Mouse (Mus musculus) stomach, embryonic 14.5 days (tissue): ENCODE measurements around the gene 1700019N19Rik. TPM values are rescaled to one million over a fixed set of nuclear protein-coding genes. Genes with fewer than 3 reads are reported as not detected.

ENCODE experiments used
- ATAC-seq: fragments of 200-750 bp; cut with Nextera tagmentation; 2 replicates; pipeline ENCODE4 v1.8.0; 2017; ENCODE audit warnings: low read depth, moderate TSS enrichment; ENCODE audit not compliant: insufficient number of reproducible peaks, insufficient read depth, low FRiP score
- H3K27ac ChIP-seq: fragments of 300-500 bp; sonication (generic); 2 replicates; pipeline ENCODE4 v1.5.1; 2014; ENCODE audit warnings: mild to moderate bottlenecking, low read length, moderate library complexity, mixed read lengths
- H3K27me3 ChIP-seq: fragments of 300-500 bp; sonication (generic); 2 replicates; pipeline ENCODE4 v1.6.1; 2014; ENCODE audit warnings: low read length, control low read depth, mixed read lengths; ENCODE audit not compliant: control insufficient read depth, insufficient read depth
- H3K36me3 ChIP-seq: fragments of 300-500 bp; sonication (generic); 2 replicates; pipeline ENCODE4 v1.6.1; 2014; ENCODE audit warnings: mild to moderate bottlenecking, control low read depth, low read length, moderate library complexity, mixed read lengths; ENCODE audit not compliant: control insufficient read depth, insufficient read depth
- H3K4me1 ChIP-seq: fragments of 300-500 bp; sonication (generic); 2 replicates; pipeline ENCODE4 v1.6.1; 2014; ENCODE audit warnings: low read length, control low read depth, mixed read lengths; ENCODE audit not compliant: control insufficient read depth, insufficient read depth
- H3K4me2 ChIP-seq: fragments of 300-500 bp; sonication (generic); replicated peaks from 2 replicates; pipeline ENCODE4 v1.6.1; 2014; ENCODE audit warnings: low read depth, low read length, control low read depth
- H3K4me3 ChIP-seq: fragments of 300-500 bp; sonication (generic); 2 replicates; pipeline ENCODE4 v1.5.1; 2014; ENCODE audit warnings: low read depth, low read length, control low read depth
- H3K9ac ChIP-seq: fragments of 300-500 bp; sonication (generic); replicated peaks from 2 replicates; pipeline ENCODE4 v1.6.1; 2014; ENCODE audit warnings: low read depth, mild to moderate bottlenecking, control low read depth, low read length, moderate library complexity, mixed read lengths
- H3K9me3 ChIP-seq: fragments of 300-500 bp; sonication (generic); 2 replicates; pipeline ENCODE4 v1.6.1; 2016; ENCODE audit warnings: low read depth, low read length, control low read depth; ENCODE audit not compliant: control insufficient read depth
- WGBS: fragments of 180-500 bp; shearing (Covaris S2); extraction: QIAGEN DNeasy Blood & Tissue Kit; methylation state at CpG from one replicate; pipeline ENCODE4 v1.1.7; 2014; 5-methylcytosine and 5-hydroxymethylcytosine counted together
- polyA plus RNA-seq: library from polyadenylated mRNA; unstranded; fragments of >200 nt; fragmentation: Nextera tagmentation; extraction: Ambion mirVana; gene quantifications from 2 replicates; pipeline ENCODE4 v1.2.1, GENCODE M21; 2014

Gene 1700019N19Rik
- polyA plus RNA-seq, 1 experiment from 2014 or later = not detected

- Histone ChIP-seq H3K27ac (no peak overlapping the region), H3K4me1 (no peaks in the 10 kb centered on the region; the same call in 1 of the 2 replicates), H3K4me2 (no peak overlapping the region), H3K9me3 (no peaks in the 10 kb centered on the region), H3K4me3 (no peak overlapping the region), H3K9ac (no peak overlapping the region), H3K27me3 (no peaks in the 10 kb centered on the region), H3K36me3 (no peaks in the 10 kb centered on the region)
- WGBS = 85% methylated on average over 9 of the region's 9 CpGs
- no peak for ATAC-seq
Observed at GRCm38 (mm10) chr19:58831280-58831922, 37.1 kb upstream of the 1700019N19Rik start.

DNA sequence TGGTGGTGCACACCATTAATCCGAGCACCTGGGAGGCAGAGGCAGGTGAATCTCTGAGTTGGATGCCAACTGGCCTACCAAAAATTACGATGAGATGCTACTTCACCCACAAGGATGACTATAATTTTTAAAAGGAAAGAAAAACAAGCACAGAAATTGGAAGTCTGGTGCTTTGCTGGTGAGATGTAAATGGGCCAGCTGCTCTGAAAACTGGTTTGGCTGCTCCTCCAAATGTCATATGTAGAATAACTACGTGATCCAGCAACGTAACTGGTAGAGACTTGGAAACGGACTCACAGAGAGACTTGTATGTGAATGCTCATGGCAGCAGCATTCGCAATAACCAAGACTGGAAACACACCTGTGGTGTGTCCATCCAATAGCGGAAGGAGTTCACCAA lies 35.9 kb upstream of the 1700019N19Rik start:
- Histone ChIP-seq H3K27ac (no peak overlapping the region), H3K9ac (no peak overlapping the region), H3K36me3 (no peaks in the 10 kb centered on the region), H3K4me2 (no peak overlapping the region), H3K9me3 (no peaks in the 10 kb centered on the region), H3K4me1 (no peaks in the 10 kb centered on the region), H3K27me3 (no peaks in the 10 kb centered on the region), H3K4me3 (no peak overlapping the region)
- WGBS = 90% methylated on average over 7 of the region's 7 CpGs
- no peak for ATAC-seq

DNA sequence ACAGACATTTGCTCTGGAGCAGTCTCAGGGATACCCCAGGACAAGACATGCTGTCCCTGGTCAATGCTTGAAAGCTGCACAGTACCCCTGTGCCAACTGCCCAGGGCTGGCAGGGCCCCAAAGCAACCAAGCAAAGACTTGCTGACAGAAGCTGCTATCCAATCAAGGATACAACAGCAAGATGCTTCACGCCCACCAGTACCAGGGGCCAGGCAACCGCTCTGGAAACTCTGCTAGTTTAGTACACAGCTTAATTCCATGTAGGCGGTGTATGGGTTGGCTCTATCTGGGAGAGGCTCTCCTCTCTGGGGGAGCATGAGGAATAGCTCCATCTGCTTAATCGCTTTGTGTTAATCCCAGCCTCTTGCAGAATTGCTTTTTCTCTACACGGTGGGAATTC lies 35.3 kb upstream of the 1700019N19Rik start:
- no peak overlapping the region for H3K4me2 ChIP-seq
- no peak overlapping the region for H3K27ac ChIP-seq
- ATAC-seq = no peak
- no peaks in the 10 kb centered on the region for H3K27me3 ChIP-seq
- no peaks in the 10 kb centered on the region for H3K9me3 ChIP-seq
- H3K4me3 ChIP-seq = no peak overlapping the region
- WGBS = 83% methylated on average over 5 of the region's 5 CpGs
- H3K36me3 ChIP-seq = no peaks in the 10 kb centered on the region
- no peak overlapping the region for H3K9ac ChIP-seq
- no peaks in the 10 kb centered on the region for H3K4me1 ChIP-seq

DNA sequence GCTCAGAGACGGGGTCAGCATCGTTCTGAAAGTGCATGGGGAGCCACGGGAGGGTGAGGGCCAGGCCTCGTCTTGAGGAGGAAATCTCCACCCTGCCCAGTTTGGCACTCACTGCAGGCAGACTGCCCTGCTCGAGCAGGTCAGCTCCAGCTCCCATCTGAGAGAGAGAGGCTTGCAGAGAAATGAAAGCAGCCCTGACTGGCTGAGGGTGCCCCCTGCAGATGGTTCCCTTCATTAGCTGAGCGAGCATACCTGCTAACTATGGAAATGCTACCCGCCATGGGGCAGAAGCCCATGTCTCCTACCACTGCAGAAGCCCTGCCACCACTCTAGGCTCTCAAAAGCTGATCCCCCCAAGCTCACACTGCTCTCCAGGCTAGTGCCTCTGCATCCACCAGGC lies 33.4 kb upstream of the 1700019N19Rik start:
- Histone ChIP-seq H3K36me3 (no peaks in the 10 kb centered on the region), H3K27ac (no peak overlapping the region), H3K9me3 (no peaks in the 10 kb centered on the region), H3K27me3 (no peaks in the 10 kb centered on the region), H3K9ac (no peak overlapping the region), H3K4me3 (no peak overlapping the region), H3K4me2 (no peak overlapping the region), H3K4me1 (no peaks in the 10 kb centered on the region)
- ATAC-seq = no peak
- WGBS = 60% methylated on average over 7 of the region's 7 CpGs

GRCm38 (mm10) chr19:58824316-58824715 lies 30.1 kb upstream of the 1700019N19Rik start:
- no peaks in the 10 kb centered on the region for H3K9me3 ChIP-seq
- H3K4me3 ChIP-seq = no peak overlapping the region
- ATAC-seq = no peak

GRCm38 (mm10) chr19:58823301-58823700 lies 29.0 kb upstream of the 1700019N19Rik start:
- Histone ChIP-seq H3K36me3 (no peaks in the 10 kb centered on the region), H3K4me3 (no peak overlapping the region), H3K27ac (no peak overlapping the region), H3K27me3 (no peaks in the 10 kb centered on the region), H3K4me1 (no peaks in the 10 kb centered on the region), H3K9me3 (no peaks in the 10 kb centered on the region), H3K9ac (no peak overlapping the region), H3K4me2 (no peak overlapping the region)
- no peak for ATAC-seq
- 74% methylated on average over 3 of the region's 3 CpGs for WGBS

More at GRCm38 (mm10) chr19:58824316-58824715, 30.1 kb upstream of the 1700019N19Rik start:
- H3K9ac ChIP-seq = no peak overlapping the region
- WGBS = 50% methylated on average over 1 of the region's 1 CpGs
- no peak overlapping the region for H3K27ac ChIP-seq
- H3K4me2 ChIP-seq = no peak overlapping the region
- no peaks in the 10 kb centered on the region for H3K36me3 ChIP-seq
- H3K4me1 ChIP-seq = no peaks in the 10 kb centered on the region
- H3K27me3 ChIP-seq = no peaks in the 10 kb centered on the region

- Histone ChIP-seq H3K9ac (no peak overlapping the region), H3K27me3 (no peaks in the 10 kb centered on the region), H3K36me3 (no peaks in the 10 kb centered on the region), H3K9me3 (no peaks in the 10 kb centered on the region), H3K4me3 (no peak overlapping the region), H3K4me2 (no peak overlapping the region), H3K4me1 (no peaks in the 10 kb centered on the region), H3K27ac (no peak overlapping the region)
- 75% methylated on average over 20 of the region's 20 CpGs for WGBS
- no peak for ATAC-seq
Observed at GRCm38 (mm10) chr19:58822454-58823200, 28.4 kb upstream of the 1700019N19Rik start.

DNA sequence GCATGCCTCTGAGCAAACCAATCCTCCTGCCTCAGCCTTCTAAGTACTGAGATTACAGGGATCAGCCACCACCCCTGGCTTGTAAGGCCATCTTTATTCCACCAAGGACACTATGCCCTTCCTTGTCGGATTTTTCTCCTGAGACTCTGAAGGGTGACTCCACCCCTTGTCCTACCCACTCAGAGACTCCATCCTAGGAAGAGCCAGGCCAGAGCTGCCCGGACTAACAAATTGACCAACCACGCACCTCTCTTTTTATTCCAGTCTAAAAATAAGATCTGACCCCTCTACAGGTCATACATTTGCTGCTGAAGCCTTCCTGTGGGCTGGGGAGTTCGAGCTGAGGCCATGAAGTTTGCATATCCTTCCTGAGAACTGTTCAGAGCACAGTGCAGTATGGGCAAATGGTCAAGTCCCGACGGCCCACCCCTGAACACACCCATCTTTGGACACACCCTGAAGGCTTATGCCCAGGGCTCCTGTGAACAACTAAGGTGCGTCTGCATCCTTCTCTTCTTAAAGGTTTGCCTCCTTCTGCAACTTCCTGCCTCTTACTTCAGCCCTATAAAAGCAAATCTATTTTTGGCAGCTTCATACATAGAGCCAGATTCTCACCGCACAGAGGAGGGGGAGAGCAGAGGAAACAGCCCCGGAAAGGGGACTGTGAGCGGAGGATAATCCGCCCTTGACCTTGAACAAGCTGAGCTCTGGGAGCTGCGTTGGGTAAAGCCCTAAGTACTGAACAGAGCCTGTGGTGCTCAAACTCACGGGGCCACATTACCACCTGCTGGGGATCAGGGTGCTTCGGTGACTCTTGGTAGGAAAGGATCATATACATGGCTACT lies 24.5 kb upstream of the 1700019N19Rik start:
- Histone ChIP-seq H3K4me1 (no peaks in the 10 kb centered on the region), H3K27me3 (no peaks in the 10 kb centered on the region), H3K27ac (no peak overlapping the region), H3K4me3 (no peak overlapping the region), H3K9me3 (no peaks in the 10 kb centered on the region), H3K36me3 (no peaks in the 10 kb centered on the region), H3K4me2 (no peak overlapping the region), H3K9ac (no peak overlapping the region)
- ATAC-seq = no peak
- 71% methylated on average over 14 of the region's 14 CpGs for WGBS
